Mouse (Mus musculus): ENCODE results near the gene Ccdc86. TPM values are rescaled to one million over a fixed set of nuclear protein-coding genes. Genes with fewer than 3 reads are reported as not detected.

Ccdc86 gene
- total and polyA plus RNA-seq, 3 experiments, result 3.1 to 7.1 (median 6.9) TPM

GRCm38 (mm10) chr19:10947219-10947618 is 1.8 kb downstream of the Ccdc86 start:
- H3K27me3 ChIP-seq (ENCODE audit: control insufficient read depth, insufficient read depth, low read length), result no peaks in the 10 kb centered on the region
- H3K27ac ChIP-seq, result no peak overlapping the region
- no peak overlapping the region; the same call in 1 of the 2 replicates for H3K9ac ChIP-seq (ENCODE audit: low read depth, low read length)
- intact Hi-C loops (cut with DNase I), result no loop called here
- DNase-seq, result no peak
- WGBS, result 86% methylated on average over 5 of the region's 5 CpGs
- peaks cover 8% of the 10 kb centered on the region for H3K4me1 ChIP-seq (ENCODE audit: control insufficient read depth, insufficient read depth, low read length)
- H3K36me3 ChIP-seq (ENCODE audit: control insufficient read depth, insufficient read depth, low read length), result no peaks in the 10 kb centered on the region
- no peak overlapping the region for H3K4me3 ChIP-seq
- no peaks in the 10 kb centered on the region for H3K79me2 ChIP-seq (replicated peaks; ENCODE audit: control insufficient read depth, insufficient read depth, low read length)
- no peak for TF ChIP-seq POLR2A (IDR thresholded peaks at IDR 0.05; ENCODE audit: insufficient read depth, low read depth, low read length)
- no peak for TF ChIP-seq CTCF (IDR thresholded peaks at IDR 0.05)
- no peak for TF ChIP-seq EP300 (IDR thresholded peaks at IDR 0.05; ENCODE audit: insufficient read depth, low read depth, low read length)

- Histone ChIP-seq H3K27me3 (ENCODE audit: control insufficient read depth, insufficient read depth, low read length) (no peaks in the 10 kb centered on the region), H3K9ac (ENCODE audit: low read depth, low read length) (no peak overlapping the region), H3K36me3 (ENCODE audit: control insufficient read depth, insufficient read depth, low read length) (no peaks in the 10 kb centered on the region), H3K27ac (no peak overlapping the region), H3K4me3 (no peak overlapping the region), H3K79me2 (replicated peaks; ENCODE audit: control insufficient read depth, insufficient read depth, low read length) (no peaks in the 10 kb centered on the region), H3K4me1 (ENCODE audit: control insufficient read depth, insufficient read depth, low read length) (peaks cover 8% of the 10 kb centered on the region)
- no peak for DNase-seq
- TF ChIP-seq EP300 (IDR thresholded peaks at IDR 0.05; ENCODE audit: insufficient read depth, low read depth, low read length) (no peak), POLR2A (IDR thresholded peaks at IDR 0.05; ENCODE audit: insufficient read depth, low read depth, low read length) (no peak), CTCF (IDR thresholded peaks at IDR 0.05) (no peak)
- intact Hi-C loops (cut with DNase I), result no loop called here
- 43% methylated on average over 3 of the region's 3 CpGs for WGBS
Measured at GRCm38 (mm10) chr19:10946506-10946905, 2.6 kb downstream of the Ccdc86 start.

GRCm38 (mm10) chr19:10943955-10944354 is 5.1 kb downstream of the Ccdc86 start:
- TF ChIP-seq CTCF (IDR thresholded peaks at IDR 0.05) (no peak), EP300 (IDR thresholded peaks at IDR 0.05; ENCODE audit: insufficient read depth, low read depth, low read length) (no peak), POLR2A (IDR thresholded peaks at IDR 0.05; ENCODE audit: insufficient read depth, low read depth, low read length) (no peak)
- H3K4me3 ChIP-seq, result no peak overlapping the region
- no peak overlapping the region for H3K27ac ChIP-seq
- DNase-seq, result no peak
- H3K36me3 ChIP-seq (ENCODE audit: control insufficient read depth, insufficient read depth, low read length), result no peaks in the 10 kb centered on the region
- intact Hi-C loops (cut with DNase I), result no loop called here
- H3K27me3 ChIP-seq (ENCODE audit: control insufficient read depth, insufficient read depth, low read length), result no peaks in the 10 kb centered on the region
- 61% methylated on average over 3 of the region's 3 CpGs for WGBS
- H3K4me1 ChIP-seq (ENCODE audit: control insufficient read depth, insufficient read depth, low read length), result peaks cover 6% of the 10 kb centered on the region
- H3K79me2 ChIP-seq (replicated peaks; ENCODE audit: control insufficient read depth, insufficient read depth, low read length), result no peaks in the 10 kb centered on the region
- no peak overlapping the region for H3K9ac ChIP-seq (ENCODE audit: low read depth, low read length)

GRCm38 (mm10) chr19:10940801-10941457 is 8.1 kb downstream of the Ccdc86 start:
- intact Hi-C loops (cut with DNase I), result no loop called here
- 21% methylated on average over 40 of the region's 40 CpGs for WGBS
- no peak overlapping the region for H3K27ac ChIP-seq

GRCm38 (mm10) chr19:10940097-10940800 is 8.8 kb downstream of the Ccdc86 start:
- no peaks in the 10 kb centered on the region for H3K36me3 ChIP-seq (ENCODE audit: control insufficient read depth, insufficient read depth, low read length)
- no peak for TF ChIP-seq EP300 (IDR thresholded peaks at IDR 0.05; ENCODE audit: insufficient read depth, low read depth, low read length)
- TF ChIP-seq CTCF (IDR thresholded peaks at IDR 0.05), result peak; percentile 75
- H3K4me1 ChIP-seq (ENCODE audit: control insufficient read depth, insufficient read depth, low read length), result no peaks in the 10 kb centered on the region; the same call in 1 of the 2 replicates
- peak overlapping the region; percentile 20; the same call in 1 of the 2 replicates for H3K4me3 ChIP-seq
- intact Hi-C loops (cut with DNase I), result no loop called here
- H3K27ac ChIP-seq, result no peak overlapping the region
- H3K27me3 ChIP-seq (ENCODE audit: control insufficient read depth, insufficient read depth, low read length), result no peaks in the 10 kb centered on the region
- DNase-seq, result peak; percentile 53 to 63
- H3K79me2 ChIP-seq (replicated peaks; ENCODE audit: control insufficient read depth, insufficient read depth, low read length), result no peaks in the 10 kb centered on the region
- WGBS, result 29% methylated on average over 37 of the region's 37 CpGs
- H3K9ac ChIP-seq (ENCODE audit: low read depth, low read length), result no peak overlapping the region

More at GRCm38 (mm10) chr19:10940801-10941457, 8.1 kb downstream of the Ccdc86 start:
- Histone ChIP-seq H3K4me3 (peak overlapping the region; percentile 20; the same call in 1 of the 2 replicates), H3K79me2 (replicated peaks; ENCODE audit: control insufficient read depth, insufficient read depth, low read length) (no peaks in the 10 kb centered on the region), H3K36me3 (ENCODE audit: control insufficient read depth, insufficient read depth, low read length) (no peaks in the 10 kb centered on the region), H3K27me3 (ENCODE audit: control insufficient read depth, insufficient read depth, low read length) (no peaks in the 10 kb centered on the region), H3K4me1 (ENCODE audit: control insufficient read depth, insufficient read depth, low read length) (no peaks in the 10 kb centered on the region; the same call in 1 of the 2 replicates), H3K9ac (ENCODE audit: low read depth, low read length) (peak overlapping the region; percentile 24; the same call in 1 of the 2 replicates)
- TF ChIP-seq EP300 (IDR thresholded peaks at IDR 0.05; ENCODE audit: insufficient read depth, low read depth, low read length) (no peak), CTCF (IDR thresholded peaks at IDR 0.05) (no peak), POLR2A (IDR thresholded peaks at IDR 0.05; ENCODE audit: insufficient read depth, low read depth, low read length) (no peak)
- no peak for DNase-seq

GRCm38 (mm10) chr19:10938771-10939170 is 10.3 kb downstream of the Ccdc86 start:
- WGBS, result 45% methylated on average over 3 of the region's 3 CpGs
- Histone ChIP-seq H3K79me2 (replicated peaks; ENCODE audit: control insufficient read depth, insufficient read depth, low read length) (no peaks in the 10 kb centered on the region), H3K36me3 (ENCODE audit: control insufficient read depth, insufficient read depth, low read length) (no peaks in the 10 kb centered on the region), H3K27ac (no peak overlapping the region), H3K4me1 (ENCODE audit: control insufficient read depth, insufficient read depth, low read length) (no peaks in the 10 kb centered on the region; the same call in 1 of the 2 replicates), H3K9ac (ENCODE audit: low read depth, low read length) (no peak overlapping the region), H3K4me3 (no peak overlapping the region), H3K27me3 (ENCODE audit: control insufficient read depth, insufficient read depth, low read length) (no peaks in the 10 kb centered on the region)
- intact Hi-C loops (cut with DNase I), result no loop called here
- no peak for DNase-seq
- TF ChIP-seq CTCF (IDR thresholded peaks at IDR 0.05), result no peak
- no peak for TF ChIP-seq EP300 (IDR thresholded peaks at IDR 0.05; ENCODE audit: insufficient read depth, low read depth, low read length)
- TF ChIP-seq POLR2A (IDR thresholded peaks at IDR 0.05; ENCODE audit: insufficient read depth, low read depth, low read length), result no peak

Measured in heart, adult 2 months (tissue).